Mouse (Mus musculus) 416B (cell line): ENCODE measurements around the gene Thop1.
A peak's percentile ranks its signal among the peaks of the same experiment; 100 is the strongest.
"Not testable (repeated sequence)": the region's sequence is repeated elsewhere in the genome, so short reads cannot be mapped to it uniquely, and the experiment has no call there.

ENCODE experiments used
- DNase-seq: peaks from one replicate; pipeline ENCODE4 v3.0.0; 2011; ENCODE audit warnings: low read depth

The Thop1 gene

GRCm38 (mm10) chr10:81057406-81058130, 12.3 kb upstream of the Thop1 start:
- DNase-seq = no peak

GRCm38 (mm10) chr10:81058896-81059295, 10.9 kb upstream of the Thop1 start:
- no peak for DNase-seq

GRCm38 (mm10) chr10:81059603-81060543, 10.0 kb upstream of the Thop1 start, which contains the start of gene Sgta:
TSS of gene Sgta (minus strand) at chr10:81060181.
- peak; percentile 100 for DNase-seq

- no peak for DNase-seq
Observed at GRCm38 (mm10) chr10:81062710-81063109, 7.1 kb upstream of the Thop1 start.

- not testable (repeated sequence) for DNase-seq
Observed at GRCm38 (mm10) chr10:81064519-81064918, 5.3 kb upstream of the Thop1 start.

GRCm38 (mm10) chr10:81068706-81069105, 1.1 kb upstream of the Thop1 start:
- no peak for DNase-seq

GRCm38 (mm10) chr10:81072290-81072689, 2.5 kb downstream of the Thop1 start:
- DNase-seq = no peak

- DNase-seq = no peak
Observed at GRCm38 (mm10) chr10:81073464-81073863, 3.6 kb downstream of the Thop1 start.

- DNase-seq = no peak
Observed at GRCm38 (mm10) chr10:81075734-81076133, 5.9 kb downstream of the Thop1 start.

GRCm38 (mm10) chr10:81076356-81076755, 6.5 kb downstream of the Thop1 start:
- DNase-seq = no peak

GRCm38 (mm10) chr10:81077916-81078315, 8.1 kb downstream of the Thop1 start:
- DNase-seq = no peak

GRCm38 (mm10) chr10:81080008-81080655, 10.3 kb downstream of the Thop1 start:
- DNase-seq = no peak

- DNase-seq = peak; percentile 72
Observed at GRCm38 (mm10) chr10:81082168-81082960, 12.5 kb downstream of the Thop1 start.

GRCm38 (mm10) chr10:81087021-81087420, 17.2 kb downstream of the Thop1 start:
- DNase-seq = peak; percentile 80

GRCm38 (mm10) chr10:81089216-81089615, 19.4 kb downstream of the Thop1 start:
- no peak for DNase-seq

- DNase-seq = no peak
Observed at GRCm38 (mm10) chr10:81090621-81091020, 20.8 kb downstream of the Thop1 start.

- no peak for DNase-seq
Observed at GRCm38 (mm10) chr10:81092465-81093250, 22.8 kb downstream of the Thop1 start.

GRCm38 (mm10) chr10:81094931-81095678, 25.3 kb downstream of the Thop1 start:
- DNase-seq = no peak

- peak; percentile 98 for DNase-seq
Observed at GRCm38 (mm10) chr10:81105565-81106112, 35.8 kb downstream of the Thop1 start, which contains the start of gene Map2k2. TSS of gene Map2k2 (plus strand) at chr10:81105915.
